In genomic region chr10:115976345-115976744, GRCm38 (mm10) we compare ENCODE assay signal across 15 mouse cellular contexts. TPM values are rescaled to one million over a fixed set of nuclear protein-coding genes. Genes with fewer than 3 reads are reported as not detected.
"Had no signal": no experiment of that assay in that cellular context is flagged by ENCODE, and none has a peak within 500 bp of the region (broad histone marks: within the 10 kb centered on the region; RNA-seq: fewer than 3 reads in every experiment).

No protein-coding gene starts in this region.

- H3K27me3 ChIP-seq: kidney, embryonic 15.5 days; limb, embryonic 13.5 days; neural tube, embryonic 12.5 days had no signal

- H3K4me2 ChIP-seq: kidney, embryonic 15.5 days; limb, embryonic 13.5 days; liver, embryonic 11.5 days; lung, embryonic 14.5 days; neural tube, embryonic 12.5 days had no signal

- H3K4me1 ChIP-seq: kidney, embryonic 15.5 days; limb, embryonic 13.5 days; midbrain, embryonic 10.5 days; neural tube, embryonic 12.5 days had no signal

- H3K36me3 ChIP-seq: kidney, embryonic 15.5 days; limb, embryonic 13.5 days; midbrain, embryonic 10.5 days; neural tube, embryonic 12.5 days had no signal

- H3K27ac ChIP-seq: kidney, embryonic 15.5 days; limb, embryonic 13.5 days; midbrain, embryonic 10.5 days; neural tube, embryonic 12.5 days had no signal

- H3K9ac ChIP-seq: kidney, embryonic 15.5 days; limb, embryonic 13.5 days; lung, embryonic 14.5 days; neural tube, embryonic 12.5 days had no signal

- DNase-seq: kidney, postnatal 25 days; layer of hippocampus, adult 9-11 months; lung, embryonic 14.5 days; lung, postnatal 10 days; lung, postnatal 4 days; midbrain, embryonic 14.5 days; spleen, adult 18-20 months; thymus, adult 18-20 months; thymus, postnatal 14 days had no signal

- H3K4me3 ChIP-seq: kidney, embryonic 15.5 days; limb, embryonic 13.5 days; midbrain, embryonic 10.5 days; neural tube, embryonic 12.5 days had no signal

- H3K9me3 ChIP-seq: kidney, embryonic 15.5 days; limb, embryonic 13.5 days; midbrain, embryonic 10.5 days; neural tube, embryonic 12.5 days had no signal

RNA-seq across cellular contexts. Expression of gene Ptprr, which starts 41.7 kb away (rescaled TPM):
- total RNA-seq: neutrophil, adult 5-6 weeks had no signal
